Mouse (Mus musculus) E14TG2a.4 (cell line): ENCODE measurements around the gene Chst11.

Experiments
- CTCF ChIP-seq: conservative IDR thresholded peaks from 2 replicates; pipeline ENCODE4 v1.5.1; 2014; ENCODE audit warnings: low read length
- POU5F1 ChIP-seq: IDR thresholded peaks from 2 replicates; pipeline ENCODE4 v1.6.1; 2014; ENCODE audit warnings: low read length, borderline replicate concordance

- TF ChIP-seq CTCF (no peak), POU5F1 (no peak)
Measured at GRCm38 (mm10) chr10:83140258-83140936, 155.1 kb downstream of the Chst11 start.
